Mouse (Mus musculus) cerebellum, postnatal 10 days (tissue): Measurements from ENCODE around the gene Pex14.
"Not testable (repeated sequence)": the region's sequence is repeated elsewhere in the genome, so short reads cannot be mapped to it uniquely, and the experiment has no call there.

Experiments used
- DNase-seq, 2 experiments: peaks; one replicate each; pipeline ENCODE4 v3.0.0; 2021; ENCODE audit warnings: mixed read lengths in 2 of 2

Pex14 gene

DNA sequence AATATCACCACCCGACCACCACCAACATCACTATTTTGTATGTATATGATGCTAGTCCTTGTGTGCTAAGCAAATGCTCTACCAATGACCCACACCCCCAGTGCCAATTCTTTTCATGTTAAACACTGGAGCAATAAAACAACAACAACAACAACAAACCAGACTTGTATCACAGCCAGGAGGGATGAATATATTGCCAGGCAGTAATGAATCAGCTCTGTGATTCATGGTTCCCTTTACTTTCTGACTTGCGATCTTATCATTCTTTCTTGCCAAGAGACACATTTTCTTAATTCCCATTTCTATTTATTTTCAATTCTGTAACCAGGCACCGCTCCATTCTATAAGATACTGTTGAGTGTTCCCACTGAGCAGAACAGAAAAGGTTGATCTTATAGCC is 1.8 kb upstream of the Pex14 start:
- no peak for DNase-seq

DNA sequence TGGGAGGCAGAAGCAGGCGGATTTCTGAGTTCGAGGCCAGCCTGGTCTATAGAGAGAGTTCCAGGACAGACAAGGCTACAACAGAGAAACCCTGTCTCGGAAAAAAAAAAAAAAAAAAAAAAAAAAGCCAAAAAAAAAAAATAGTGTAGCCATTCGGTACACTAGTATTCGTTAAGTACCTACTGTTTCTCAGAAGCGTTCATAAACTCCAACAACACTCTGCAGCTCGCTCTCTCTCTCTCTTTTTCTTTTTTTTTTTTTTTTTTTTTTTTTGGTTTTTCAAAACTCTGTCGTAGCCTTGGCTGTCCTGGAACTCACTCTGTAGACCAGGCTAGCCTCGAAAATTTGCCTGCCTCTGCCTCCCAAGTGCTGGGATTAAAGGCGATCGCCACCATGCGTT is 773 bp upstream of the Pex14 start:
- DNase-seq: not testable (repeated sequence)

DNA sequence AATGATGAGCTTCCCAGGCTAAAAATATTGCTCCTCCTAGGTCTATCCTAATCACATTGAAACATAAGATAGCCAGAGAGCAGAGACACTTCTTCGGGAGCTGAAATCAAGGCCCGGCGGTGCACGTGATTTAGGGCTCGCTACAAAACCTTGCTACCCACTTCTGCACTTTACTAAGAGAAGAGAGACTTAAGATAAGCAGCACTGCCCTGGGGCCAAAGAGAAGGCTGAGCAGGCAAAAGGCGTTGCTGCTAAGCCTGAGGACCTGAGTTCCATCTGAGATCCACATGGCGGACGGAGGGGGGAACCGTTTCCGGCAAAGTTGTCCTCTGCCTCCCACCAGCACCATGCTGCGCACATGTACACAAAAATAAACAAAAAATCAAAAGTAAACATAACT is 1.1 kb downstream of the Pex14 start:
- DNase-seq: no peak

DNA sequence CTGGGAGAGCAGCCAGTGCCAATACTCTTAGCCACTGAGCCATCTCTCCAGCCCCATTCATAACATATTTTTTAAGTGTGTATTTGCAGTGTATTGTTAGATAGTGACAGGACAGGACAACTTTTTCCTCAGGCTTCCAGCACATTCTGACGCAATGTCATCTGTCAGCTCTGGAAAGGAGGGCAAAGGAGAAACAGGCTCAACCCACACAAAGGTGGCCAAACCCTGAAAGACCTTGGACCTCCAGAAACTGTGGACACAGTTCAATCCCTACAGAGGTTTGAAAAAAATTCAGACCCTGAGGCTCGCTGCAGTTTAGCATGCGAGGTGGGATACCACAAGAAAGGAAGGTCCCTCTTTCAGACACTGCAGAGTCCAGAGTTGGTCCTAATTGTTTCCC is 1.7 kb downstream of the Pex14 start:
- no peak for DNase-seq

DNA sequence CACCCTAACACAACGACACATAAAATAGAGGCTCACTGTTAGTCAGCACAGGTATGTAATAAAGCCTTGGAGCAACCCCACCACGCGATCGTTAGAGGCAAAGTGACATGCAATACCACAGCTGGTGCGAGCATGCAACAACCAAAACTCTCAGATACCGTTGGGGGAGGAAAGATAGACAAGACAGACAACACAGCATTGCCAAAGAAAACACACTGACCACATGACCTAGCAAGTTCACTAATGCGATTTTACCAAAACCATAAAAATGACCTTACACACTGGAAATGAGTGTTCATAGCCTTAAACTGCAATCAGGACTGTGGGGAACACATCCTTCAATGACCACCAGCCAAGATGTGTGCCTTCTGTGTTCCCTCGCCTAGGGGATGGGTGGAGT is 8.3 kb downstream of the Pex14 start:
- DNase-seq: no peak

DNA sequence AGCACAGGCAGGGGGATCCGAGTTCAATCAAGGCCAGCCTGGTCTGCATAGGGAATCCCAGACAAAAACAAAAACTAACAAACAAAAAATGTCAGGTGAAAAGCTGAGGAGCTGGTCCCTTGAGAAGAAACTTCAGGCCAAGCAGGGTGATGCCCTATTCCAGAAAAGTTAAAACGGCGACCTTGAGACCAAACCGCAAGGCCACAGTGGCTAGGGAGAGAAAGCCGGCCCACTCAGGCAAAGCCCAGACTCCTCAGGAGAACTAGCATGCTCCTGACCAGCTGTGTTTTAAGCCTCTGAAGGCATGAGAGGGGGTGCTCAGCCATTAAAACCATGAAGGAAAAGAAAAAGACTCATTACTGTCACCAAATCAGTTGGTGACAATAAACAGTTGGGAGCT is 14.3 kb downstream of the Pex14 start:
- no peak for DNase-seq

DNA sequence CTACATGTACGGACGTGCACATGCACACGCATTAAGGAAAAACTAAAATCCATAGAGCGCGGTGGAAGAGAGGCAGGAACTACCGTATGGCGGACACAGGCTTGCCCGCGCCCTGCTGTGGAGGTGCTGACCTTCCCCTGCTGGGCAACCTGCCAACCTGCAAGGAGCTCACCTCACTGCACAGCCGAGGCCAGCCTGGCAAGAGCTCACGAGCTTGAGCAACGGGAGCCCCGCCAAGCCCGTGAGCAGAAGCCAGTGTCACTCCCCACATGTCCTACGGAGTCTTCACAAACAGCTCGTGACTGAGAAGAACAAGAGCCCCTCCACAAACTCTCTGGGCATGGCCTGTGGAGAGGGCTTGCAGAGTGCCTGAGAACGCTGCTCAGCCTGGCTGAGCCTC is 18.1 kb downstream of the Pex14 start:
- peak; percentile 86 to 93 for DNase-seq

DNA sequence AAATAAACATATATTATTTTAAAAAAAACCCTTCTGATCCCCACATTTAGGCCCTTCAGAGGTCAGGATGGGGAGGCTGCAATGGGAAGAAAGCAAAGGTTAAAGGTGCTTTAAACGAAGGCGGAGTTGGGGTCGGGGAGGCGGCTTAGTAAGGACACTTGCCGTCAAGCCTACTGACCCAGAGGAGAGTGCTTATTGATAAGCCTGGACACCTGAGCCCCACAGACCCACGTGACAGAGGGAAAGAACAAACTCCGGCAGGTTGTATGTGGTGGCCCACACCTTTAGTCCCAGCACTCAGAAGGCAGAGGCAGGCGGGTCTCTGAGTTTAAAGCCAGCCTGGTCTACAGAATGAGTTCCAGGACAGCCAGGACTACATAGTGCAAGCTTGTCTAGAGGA is 19.6 kb downstream of the Pex14 start:
- DNase-seq: no peak

DNA sequence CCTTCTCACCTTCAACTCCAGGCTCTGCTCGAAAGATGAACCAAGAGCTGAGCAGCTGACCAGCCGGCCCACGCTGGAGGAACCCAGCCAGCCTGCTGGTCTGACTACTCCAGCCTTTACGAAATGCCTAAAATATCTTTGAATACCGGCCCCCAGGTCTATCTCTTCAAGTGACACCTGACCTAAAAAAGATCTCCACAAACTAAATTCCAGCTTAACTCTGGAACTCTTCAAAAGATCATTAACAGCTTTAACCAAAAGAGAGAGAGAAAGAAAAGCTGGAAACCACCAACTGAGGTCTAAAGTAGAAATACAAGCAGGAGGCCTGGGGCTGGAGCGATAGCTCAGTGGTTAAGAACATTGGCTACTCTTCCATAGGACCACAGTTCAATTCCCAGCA is 20.0 kb downstream of the Pex14 start:
- DNase-seq: no peak

DNA sequence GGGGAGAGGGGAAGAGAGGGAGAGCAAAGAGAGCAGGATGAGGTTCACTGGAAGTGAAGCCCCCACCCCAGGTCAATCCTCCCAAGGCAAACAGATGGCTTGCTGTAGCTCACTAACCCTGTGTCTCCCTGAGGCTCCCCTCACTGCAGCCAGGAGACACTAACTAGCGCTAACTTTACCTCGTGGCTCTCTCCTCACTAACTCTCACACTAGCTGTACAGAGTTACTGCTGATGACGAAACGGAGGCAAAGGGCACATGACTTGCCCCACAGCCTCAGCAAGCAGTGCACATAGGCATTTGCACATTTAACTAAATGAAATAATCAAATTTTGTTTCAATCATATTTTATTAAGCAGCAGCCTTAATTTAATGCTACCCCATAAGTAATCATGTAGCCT is 21.4 kb downstream of the Pex14 start:
- no peak for DNase-seq

DNA sequence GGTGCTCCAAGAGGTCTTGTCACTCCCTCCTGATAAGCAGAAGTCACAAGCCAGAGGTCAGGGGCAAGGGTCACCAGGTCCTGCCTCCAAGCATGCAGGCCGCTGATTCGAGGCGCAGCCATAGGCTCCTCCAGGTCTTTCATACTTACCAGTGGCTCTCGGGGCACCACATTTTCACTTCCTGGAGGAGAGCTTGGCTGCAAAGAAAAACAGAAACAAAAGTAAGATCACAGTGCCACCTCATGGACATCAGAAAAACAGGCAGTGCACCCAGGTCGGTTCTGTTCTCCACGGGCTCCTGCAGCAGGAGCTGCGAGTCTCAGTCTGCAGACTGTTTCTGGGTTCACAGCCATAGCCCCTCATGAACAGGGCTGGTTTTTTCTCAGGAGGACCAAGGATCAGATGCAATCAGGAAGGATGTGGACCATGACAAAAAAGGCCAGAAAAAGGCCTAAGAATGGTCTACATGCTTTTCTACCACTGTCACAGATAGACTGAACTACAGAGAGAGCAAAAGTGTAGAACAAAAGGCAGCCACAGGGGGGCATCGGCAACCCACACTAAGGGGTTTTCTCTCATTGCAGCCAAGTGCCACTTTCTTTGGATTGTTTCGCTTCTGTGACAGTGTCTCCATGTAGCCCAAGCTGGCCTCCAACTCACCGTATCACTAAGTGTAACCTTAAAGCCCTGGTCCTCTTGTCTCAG is 23.7 kb downstream of the Pex14 start:
- DNase-seq: peak; percentile 76 to 80

DNA sequence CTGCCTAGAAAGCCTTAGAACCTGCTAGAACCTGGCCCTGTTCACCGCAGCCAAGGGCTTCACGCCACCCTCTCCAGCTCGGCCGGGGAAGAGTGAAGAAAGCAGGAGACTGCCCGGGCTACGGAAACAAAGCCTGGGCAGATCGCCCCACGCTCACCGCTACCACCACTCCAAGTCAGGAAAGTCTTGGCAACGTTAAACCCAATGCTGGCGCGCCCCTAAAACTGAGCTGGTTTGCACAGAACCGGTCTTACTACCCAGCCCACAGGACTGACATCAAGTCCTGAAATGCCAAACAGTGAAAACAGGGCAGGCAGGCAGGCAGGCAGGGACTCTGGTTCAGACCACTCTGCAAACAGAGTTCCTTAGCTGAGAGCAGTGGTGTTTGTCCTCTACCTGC is 24.6 kb downstream of the Pex14 start:
- no peak for DNase-seq

DNA sequence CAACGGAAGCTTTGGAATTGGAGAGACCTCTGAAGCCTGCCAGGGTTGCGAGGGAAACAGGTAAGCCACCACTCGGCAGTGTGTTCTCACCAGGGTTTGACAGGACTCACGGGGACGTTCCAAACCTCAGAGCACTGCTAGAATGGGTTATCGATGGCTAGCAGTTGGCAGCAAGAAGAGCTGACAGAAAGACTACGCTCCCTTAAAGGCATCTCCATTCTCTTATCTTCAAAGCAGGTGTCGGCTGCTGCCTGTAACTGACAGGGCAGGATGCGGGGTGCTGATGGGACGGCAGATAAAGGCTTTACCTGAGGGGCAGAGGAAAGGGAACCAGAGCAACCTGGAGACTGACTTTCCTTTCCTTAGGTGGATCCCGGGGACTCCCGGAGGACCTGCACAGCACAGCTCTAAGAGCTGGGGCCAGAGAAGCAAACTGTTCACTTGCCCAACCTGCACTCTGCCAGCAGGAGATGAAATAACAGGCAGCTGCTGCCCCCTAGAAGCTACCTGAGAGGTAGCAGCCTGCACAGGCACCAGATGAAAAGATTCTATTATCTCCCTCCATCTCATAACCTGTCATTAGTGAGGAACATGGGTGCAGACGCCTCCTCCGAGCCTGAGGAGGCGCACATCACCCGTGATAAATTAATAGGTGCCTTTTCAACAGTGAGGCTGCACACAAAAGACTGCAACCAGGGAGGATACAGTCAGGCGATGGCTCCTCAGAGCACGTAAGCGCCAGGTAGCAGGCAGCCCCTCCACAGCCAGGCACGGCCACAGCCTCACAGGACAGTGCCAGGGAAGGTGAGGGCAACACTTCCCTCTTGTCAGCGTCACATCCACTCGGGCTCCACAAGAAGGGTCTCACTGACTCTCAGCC is 32.8 kb downstream of the Pex14 start:
- DNase-seq: peak; percentile 47 to 53

DNA sequence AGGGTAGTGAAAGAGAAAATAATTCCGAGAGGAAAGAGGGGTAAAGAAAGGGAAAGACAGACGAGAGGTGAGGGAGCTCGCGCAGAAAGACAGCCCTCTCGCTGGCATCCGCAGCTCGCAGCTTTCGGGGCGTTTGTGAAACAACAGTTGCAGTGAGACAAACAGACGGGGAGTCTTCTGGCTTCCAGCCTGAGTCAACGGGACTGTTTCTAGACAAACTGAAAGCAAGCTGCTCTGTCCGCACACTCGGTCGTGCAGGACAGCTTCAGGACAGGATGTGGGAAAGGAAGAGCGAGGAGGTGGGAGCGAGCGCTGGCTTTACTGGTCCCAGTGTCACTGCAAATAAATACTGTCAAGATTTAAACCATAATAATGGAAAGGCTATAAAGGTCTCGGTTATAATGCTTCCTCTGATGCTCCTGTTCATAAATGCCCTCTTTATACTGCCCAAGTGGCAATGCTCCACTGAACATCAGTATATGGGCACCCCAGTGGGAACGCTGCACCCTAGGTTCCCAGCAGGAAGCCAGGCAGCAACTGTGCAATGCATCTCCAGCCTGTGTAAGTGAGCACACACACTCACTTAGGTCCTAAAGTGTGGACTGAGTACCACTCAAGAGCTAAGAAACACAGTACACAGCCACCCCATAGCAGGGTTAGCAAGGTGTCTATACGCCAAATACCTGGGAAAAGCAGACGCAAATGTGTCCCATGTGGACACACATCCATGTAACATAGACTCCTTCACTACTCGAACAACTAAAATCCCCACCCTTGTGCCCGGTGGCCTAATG is 35.4 kb downstream of the Pex14 start:
- DNase-seq: no peak

DNA sequence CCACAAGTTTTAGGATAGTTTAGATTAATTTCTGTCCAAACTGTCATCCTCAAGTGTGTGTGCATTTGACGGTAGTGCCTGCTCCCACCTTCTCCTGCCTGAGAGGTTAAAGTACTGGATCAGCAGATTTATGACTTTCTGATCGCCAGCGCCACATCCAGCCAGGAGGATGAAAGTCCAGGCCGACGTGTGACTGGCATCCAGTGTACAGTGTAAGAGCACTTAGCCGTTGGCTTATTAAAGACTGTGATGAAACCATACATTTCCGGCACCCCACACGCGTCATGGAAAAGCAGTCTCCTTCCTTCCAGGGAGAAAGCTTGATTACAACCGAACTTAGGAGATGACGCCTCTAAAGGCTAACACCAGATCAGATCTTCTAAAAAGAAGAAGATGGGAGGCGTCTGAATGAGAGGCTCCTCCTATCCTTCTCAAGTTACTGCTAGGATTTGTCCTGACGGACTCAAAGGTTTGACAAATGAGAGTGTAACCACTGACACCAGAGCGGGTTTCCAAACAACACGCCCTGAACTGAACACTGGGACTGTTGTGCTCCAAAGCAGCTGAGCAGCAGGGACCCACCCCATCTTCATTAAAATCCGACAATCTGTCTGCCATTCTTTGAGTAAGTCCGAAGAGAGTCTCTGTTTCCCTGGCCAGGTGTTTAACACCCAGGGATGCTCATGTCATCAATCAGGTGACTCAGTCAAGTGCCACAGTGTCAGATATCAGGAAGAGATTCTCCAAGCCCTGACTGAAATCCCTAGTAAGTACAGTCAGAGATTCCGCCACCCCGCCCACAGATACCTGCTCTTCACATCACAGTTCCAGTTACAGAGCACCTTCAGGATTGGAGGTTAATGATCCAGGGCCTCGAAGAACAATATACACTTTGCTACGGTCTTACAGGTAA is 37.0 kb downstream of the Pex14 start:
- no peak for DNase-seq

DNA sequence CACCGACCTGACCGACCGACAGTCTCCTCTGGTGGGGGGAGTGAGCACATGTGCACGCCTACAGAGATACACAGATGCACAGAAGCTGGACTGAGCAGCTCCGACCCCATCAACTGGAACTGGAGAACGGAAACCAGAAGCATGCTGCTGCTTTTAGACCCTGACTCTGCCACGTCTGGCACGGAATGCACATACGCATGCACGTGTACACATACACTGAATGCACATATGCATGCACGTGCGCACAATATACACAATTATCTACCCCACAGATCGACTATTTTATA is 38.3 kb downstream of the Pex14 start:
- DNase-seq: no peak

DNA sequence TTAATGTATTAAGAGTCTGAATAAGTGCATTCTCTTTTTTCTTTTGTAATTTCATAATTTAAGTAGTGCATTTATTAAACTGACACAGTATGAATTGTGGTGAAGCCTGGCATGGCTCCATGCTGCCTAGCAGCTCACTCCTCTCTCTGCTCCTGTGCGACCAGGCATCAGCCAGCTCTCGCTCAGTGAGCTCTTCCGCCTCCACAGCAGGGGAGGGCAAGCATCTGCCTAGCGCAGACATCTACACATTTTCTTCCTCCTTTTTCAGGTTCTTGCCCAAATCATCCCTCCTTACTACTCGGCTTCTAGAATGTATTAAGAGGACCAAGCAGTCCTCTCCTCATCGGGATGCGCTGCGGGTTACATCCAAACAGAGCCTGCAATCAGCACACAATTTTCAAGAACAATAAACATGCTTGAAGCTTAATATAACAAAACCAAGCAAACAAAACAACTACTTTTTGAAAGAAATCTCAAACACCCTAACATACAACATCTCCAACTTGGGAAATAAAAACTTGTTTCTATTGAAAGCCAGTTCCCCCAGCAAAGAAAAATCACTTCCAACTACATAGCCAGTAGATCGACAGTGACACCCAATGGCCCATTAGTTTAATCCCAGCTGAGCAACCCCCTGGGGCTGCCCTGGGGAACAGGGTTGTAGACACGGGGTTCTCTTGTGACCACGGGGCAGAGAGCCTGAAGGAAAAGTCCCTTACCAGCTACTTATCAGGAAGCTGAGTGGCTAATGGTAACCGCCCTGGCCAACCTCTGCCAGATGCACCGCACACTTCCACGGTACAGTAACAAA is 38.9 kb downstream of the Pex14 start:
- peak; percentile 47 to 58 for DNase-seq

DNA sequence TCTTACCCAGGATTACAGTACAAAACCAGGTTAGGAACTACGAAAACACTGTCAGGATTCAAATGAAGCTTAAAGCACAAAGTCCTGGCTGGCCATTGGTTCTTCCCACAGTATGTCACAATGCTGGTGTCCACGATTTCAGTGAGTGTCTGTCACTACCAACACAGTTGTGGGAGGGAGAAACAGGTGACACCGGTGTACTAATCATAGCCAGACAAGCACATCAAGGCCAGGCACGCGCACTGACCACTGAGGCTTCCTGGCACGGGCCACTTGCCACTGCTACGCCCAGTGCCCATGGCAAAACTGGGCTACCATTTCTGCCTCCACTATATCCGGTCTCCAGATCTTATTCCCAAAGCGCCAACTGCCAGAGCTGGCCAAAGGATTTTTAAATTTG is 40.0 kb downstream of the Pex14 start:
- no peak for DNase-seq

DNA sequence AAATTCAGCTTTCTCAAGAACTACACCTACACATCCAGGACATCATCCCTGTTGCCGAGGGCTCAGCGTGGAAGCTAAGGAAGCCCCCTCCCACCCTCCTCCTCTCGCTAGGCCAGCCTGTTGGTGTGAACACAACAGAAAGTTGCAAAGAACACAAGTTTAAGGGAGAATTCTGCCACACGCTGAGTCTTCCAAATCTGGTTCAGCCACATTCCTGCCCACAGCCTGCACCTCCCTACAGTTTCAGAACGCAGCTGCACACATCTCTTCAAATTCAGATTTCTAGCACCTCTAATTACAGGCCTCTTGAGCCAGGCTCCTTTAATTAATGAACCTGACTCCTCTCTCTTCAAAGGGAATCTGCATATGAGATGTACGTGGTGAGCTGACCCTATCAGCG is 41.4 kb downstream of the Pex14 start:
- DNase-seq: no peak

DNA sequence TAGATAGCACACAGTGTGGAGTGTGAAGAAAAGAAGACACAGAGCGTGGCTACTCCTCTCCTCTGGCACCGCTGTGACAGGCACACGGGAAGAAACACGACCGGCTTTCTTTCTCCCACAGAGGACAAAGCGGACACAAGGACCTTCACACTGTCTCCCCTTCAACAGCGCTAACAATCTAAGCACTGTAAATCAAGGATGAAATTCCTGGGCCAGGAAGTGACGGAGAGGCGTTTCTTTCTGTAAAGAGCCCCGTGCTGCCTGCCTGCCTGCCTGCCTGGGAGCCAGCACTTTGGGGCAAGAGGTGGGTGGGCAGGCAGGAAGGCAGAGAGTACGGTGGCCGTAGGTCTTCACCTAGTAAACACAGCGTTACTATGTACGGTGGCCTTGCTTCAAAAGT is 42.2 kb downstream of the Pex14 start:
- DNase-seq: no peak

DNA sequence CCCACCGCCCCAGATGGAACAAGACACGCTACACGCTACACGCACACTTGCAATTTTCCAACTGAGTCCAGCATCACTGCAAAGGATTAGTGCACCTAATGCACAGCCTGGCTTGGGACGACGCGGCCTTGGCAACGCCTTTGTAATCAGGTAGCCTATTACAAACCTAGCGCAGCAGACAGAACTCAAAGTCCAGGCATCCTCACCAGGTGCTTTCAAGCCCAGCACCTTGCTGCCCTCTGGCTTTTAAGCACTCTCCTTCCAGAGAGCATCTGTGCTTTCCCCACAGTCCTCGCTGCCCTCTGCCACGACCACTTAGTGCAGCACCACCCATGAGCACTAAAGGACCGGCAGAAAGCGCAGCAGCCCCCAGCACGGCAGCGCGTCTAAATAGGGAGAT is 42.7 kb downstream of the Pex14 start:
- DNase-seq: no peak

DNA sequence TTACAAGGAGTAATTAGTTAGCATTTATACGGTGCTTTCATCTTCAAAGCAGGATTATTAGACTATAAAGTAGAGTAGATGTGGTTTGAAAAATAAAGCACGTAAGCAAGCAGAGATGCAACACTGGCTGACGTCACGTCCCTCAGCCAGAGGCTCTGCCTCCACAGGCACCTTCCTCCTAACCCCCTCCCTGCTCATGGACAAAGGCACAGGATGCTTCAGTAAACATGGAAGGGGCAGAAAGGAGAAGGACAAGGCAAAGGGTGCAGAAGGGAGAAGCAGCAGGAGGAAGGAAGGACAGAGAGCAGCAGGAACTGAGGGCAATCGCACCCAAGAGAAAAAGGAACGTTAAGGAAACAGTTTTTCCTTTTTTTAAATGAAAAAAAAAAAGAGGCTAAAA is 43.8 kb downstream of the Pex14 start:
- no peak for DNase-seq
